Mouse (Mus musculus) megakaryocyte, embryonic 14.5 days (primary cell): ENCODE results near the gene Dyrk3.

Source experiments
- FLI1 ChIP-seq: IDR thresholded peaks from 2 replicates; pipeline ENCODE4 v1.6.1; 2012; ENCODE audit warnings: low read length, inconsistent platforms, mixed read lengths
- GATA1 ChIP-seq: IDR thresholded peaks from 3 replicates; pipeline ENCODE4 v1.6.1; 2012; ENCODE audit warnings: mixed read lengths, low read length, inconsistent platforms, borderline replicate concordance

- no peak for TF ChIP-seq GATA1
- no peak for TF ChIP-seq FLI1
These were observed 29.5 kb upstream of the Dyrk3 start for GRCm38 (mm10) chr1:131167612-131168011.
